Mouse (Mus musculus) liver, embryonic 16.5 days (tissue): ENCODE measurements at regions not wholly inside any gene's neighbourhood (a gene's known extent, or its start where the extent isn't known, plus 50 kb on each side); places are given as distances from the start of the nearest gene placed in this dataset.
"Not testable (repeated sequence)": the region's sequence is repeated elsewhere in the genome, so short reads cannot be mapped to it uniquely, and the experiment has no call there.

Source experiments
- ATAC-seq: fragments of 200-750 bp; cut with Nextera tagmentation; 2 replicates; pipeline ENCODE4 v1.8.0; 2017; ENCODE audit warnings: low read depth, mild to moderate bottlenecking, moderate number of reproducible peaks, moderate library complexity
- H3K27ac ChIP-seq: fragments of 300-500 bp; sonication (generic); 2 replicates; pipeline ENCODE4 v1.5.1; 2014; ENCODE audit warnings: mild to moderate bottlenecking, low read length
- H3K27me3 ChIP-seq: fragments of 300-500 bp; sonication (generic); 2 replicates; pipeline ENCODE4 v1.6.1; 2014; ENCODE audit warnings: low read depth, low read length, mixed read lengths; ENCODE audit not compliant: control insufficient read depth, insufficient read depth
- H3K36me3 ChIP-seq: fragments of 300-500 bp; sonication (generic); 2 replicates; pipeline ENCODE4 v1.6.1; 2014; ENCODE audit warnings: mild to moderate bottlenecking; ENCODE audit not compliant: control insufficient read depth, insufficient read depth
- H3K4me1 ChIP-seq: fragments of 300-500 bp; sonication (generic); 2 replicates; pipeline ENCODE4 v1.6.1; 2014; ENCODE audit warnings: low read depth, low read length, mixed read lengths; ENCODE audit not compliant: control insufficient read depth
- H3K4me2 ChIP-seq: fragments of 300-500 bp; sonication (generic); 2 replicates; pipeline ENCODE4 v1.6.1; 2014; ENCODE audit warnings: low read depth, low read length, mixed read lengths
- H3K4me3 ChIP-seq: fragments of 300-500 bp; sonication (generic); 2 replicates; pipeline ENCODE4 v1.5.1; 2014; ENCODE audit warnings: low read depth, mild to moderate bottlenecking, low read length
- H3K9ac ChIP-seq: fragments of 300-500 bp; sonication (generic); 2 replicates; pipeline ENCODE4 v1.6.1; 2014; ENCODE audit warnings: low read depth, low read length
- H3K9me3 ChIP-seq: fragments of 300-500 bp; sonication (generic); replicated peaks from 2 replicates; pipeline ENCODE4 v1.6.1; 2016; ENCODE audit warnings: low read length; ENCODE audit not compliant: control insufficient read depth
- WGBS: fragments of 180-500 bp; shearing (Covaris S2); extraction: QIAGEN DNeasy Blood & Tissue Kit; methylation state at CpG from one replicate; pipeline ENCODE4 v1.1.7; 2014; ENCODE audit not compliant: insufficient replicate concordance; 5-methylcytosine and 5-hydroxymethylcytosine counted together

GRCm38 (mm10) chr5:148682553-148682952, 130.0 kb upstream of the Ubl3 start:
- ATAC-seq, result no peak
- H3K9me3 ChIP-seq, result no peaks in the 10 kb centered on the region
- H3K4me1 ChIP-seq, result no peaks in the 10 kb centered on the region
- H3K27me3 ChIP-seq, result no peaks in the 10 kb centered on the region
- no peaks in the 10 kb centered on the region for H3K36me3 ChIP-seq
- H3K4me3 ChIP-seq, result no peak overlapping the region
- no peak overlapping the region for H3K9ac ChIP-seq
- WGBS, result 82% methylated on average over 6 of the region's 6 CpGs
- no peak overlapping the region for H3K4me2 ChIP-seq
- H3K27ac ChIP-seq, result no peak overlapping the region

- no peak overlapping the region for H3K4me3 ChIP-seq
- H3K9ac ChIP-seq, result no peak overlapping the region
- H3K27ac ChIP-seq, result no peak overlapping the region
- no peak for ATAC-seq
- H3K9me3 ChIP-seq, result no peaks in the 10 kb centered on the region
- no peak overlapping the region for H3K4me2 ChIP-seq
- WGBS, result 54% methylated on average over 5 of the region's 5 CpGs
- no peaks in the 10 kb centered on the region for H3K4me1 ChIP-seq
- no peaks in the 10 kb centered on the region for H3K27me3 ChIP-seq
- H3K36me3 ChIP-seq, result no peaks in the 10 kb centered on the region
These were observed 127.8 kb upstream of the Ubl3 start for GRCm38 (mm10) chr5:148680341-148680740.

GRCm38 (mm10) chr5:148679586-148679985, 127.0 kb upstream of the Ubl3 start:
- H3K27me3 ChIP-seq, result no peaks in the 10 kb centered on the region
- H3K4me3 ChIP-seq, result no peak overlapping the region
- no peaks in the 10 kb centered on the region for H3K36me3 ChIP-seq
- H3K4me1 ChIP-seq, result no peaks in the 10 kb centered on the region
- WGBS, result 41% methylated on average over 4 of the region's 4 CpGs
- H3K9ac ChIP-seq, result no peak overlapping the region
- no peak overlapping the region for H3K4me2 ChIP-seq
- no peak for ATAC-seq
- no peaks in the 10 kb centered on the region for H3K9me3 ChIP-seq
- no peak overlapping the region for H3K27ac ChIP-seq

- not testable (repeated sequence) for H3K27me3 ChIP-seq, H3K4me1 ChIP-seq, ATAC-seq, H3K9ac ChIP-seq, H3K4me3 ChIP-seq, H3K27ac ChIP-seq, H3K4me2 ChIP-seq, H3K9me3 ChIP-seq, H3K36me3 ChIP-seq
- WGBS, result 64% methylated on average over 12 of the region's 12 CpGs
These were observed 125.8 kb upstream of the Ubl3 start for GRCm38 (mm10) chr5:148678285-148678937.

- Histone ChIP-seq H3K9me3 (no peaks in the 10 kb centered on the region; the same call in 1 of the 2 replicates), H3K36me3 (no peaks in the 10 kb centered on the region), H3K4me1 (no peaks in the 10 kb centered on the region), H3K27me3 (no peaks in the 10 kb centered on the region), H3K9ac (no peak overlapping the region), H3K27ac (peak overlapping the region; percentile 24; the same call in 1 of the 2 replicates), H3K4me3 (no peak overlapping the region), H3K4me2 (no peak overlapping the region)
- ATAC-seq, result peak; percentile 21; the same call in 1 of the 2 replicates
- 40% methylated on average over 12 of the region's 12 CpGs for WGBS
These were observed 121.7 kb upstream of the Ubl3 start for GRCm38 (mm10) chr5:148674281-148674680.

- no peak overlapping the region for H3K9ac ChIP-seq
- no peak for ATAC-seq
- H3K9me3 ChIP-seq, result no peaks in the 10 kb centered on the region
- H3K27me3 ChIP-seq, result no peaks in the 10 kb centered on the region
- no peak overlapping the region for H3K4me2 ChIP-seq
- H3K27ac ChIP-seq, result no peak overlapping the region
- WGBS, result 72% methylated on average over 15 of the region's 15 CpGs
- no peaks in the 10 kb centered on the region for H3K4me1 ChIP-seq
- no peaks in the 10 kb centered on the region for H3K36me3 ChIP-seq
- H3K4me3 ChIP-seq, result no peak overlapping the region
These were observed 109.7 kb upstream of the Ubl3 start for GRCm38 (mm10) chr5:148662281-148662741.

- Histone ChIP-seq H3K9me3 (no peaks in the 10 kb centered on the region), H3K36me3 (no peaks in the 10 kb centered on the region), H3K4me1 (no peaks in the 10 kb centered on the region), H3K27ac (no peak overlapping the region), H3K9ac (no peak overlapping the region), H3K27me3 (no peaks in the 10 kb centered on the region), H3K4me2 (no peak overlapping the region), H3K4me3 (no peak overlapping the region)
- ATAC-seq, result no peak
- WGBS, result 65% methylated on average over 4 of the region's 4 CpGs
These were observed 108.5 kb upstream of the Ubl3 start for GRCm38 (mm10) chr5:148661120-148661519.

GRCm38 (mm10) chr5:148657936-148658640, 105.5 kb upstream of the Ubl3 start:
- 39% methylated on average over 4 of the region's 4 CpGs for WGBS

GRCm38 (mm10) chr5:148652525-148653243, 100.1 kb upstream of the Ubl3 start:
- H3K9ac ChIP-seq, result no peak overlapping the region
- no peaks in the 10 kb centered on the region for H3K36me3 ChIP-seq
- H3K27ac ChIP-seq, result peak overlapping the region; percentile 1
- peak; percentile 42 for ATAC-seq
- no peaks in the 10 kb centered on the region for H3K27me3 ChIP-seq
- no peaks in the 10 kb centered on the region for H3K4me1 ChIP-seq
- H3K9me3 ChIP-seq, result no peaks in the 10 kb centered on the region
- H3K4me2 ChIP-seq, result no peak overlapping the region
- peak overlapping the region; percentile 14; the same call in 1 of the 2 replicates for H3K4me3 ChIP-seq
- WGBS, result 20% methylated on average over 7 of the region's 7 CpGs

More at GRCm38 (mm10) chr5:148657936-148658640, 105.5 kb upstream of the Ubl3 start:
- no peak overlapping the region for H3K4me2 ChIP-seq
- ATAC-seq, result no peak
- no peaks in the 10 kb centered on the region for H3K36me3 ChIP-seq
- no peak overlapping the region for H3K4me3 ChIP-seq
- no peak overlapping the region for H3K27ac ChIP-seq
- H3K27me3 ChIP-seq, result no peaks in the 10 kb centered on the region
- no peaks in the 10 kb centered on the region for H3K4me1 ChIP-seq
- no peaks in the 10 kb centered on the region for H3K9me3 ChIP-seq
- no peak overlapping the region for H3K9ac ChIP-seq
